Mouse (Mus musculus): ENCODE data around the gene Il1rapl2. TPM values are rescaled to one million over a fixed set of nuclear protein-coding genes. Genes with fewer than 3 reads are reported as not detected.

Gene Il1rapl2
- total RNA-seq (2017) = 1.4 and 1.7 TPM in 2 replicates

GRCm38 (mm10) chrX:137570321-137571195 lies at the start of gene Il1rapl2:
Gene Il1rapl2, plus strand, starts transcription at chrX:137570608.
- ATAC-seq (replicated peaks in 1 of 2; ENCODE audit: insufficient read depth in 1 of 2, low FRiP score in 2 of 2, low TSS enrichment in 1 of 2, low read depth in 1 of 2, poor library complexity in 2 of 2, severe bottlenecking in 2 of 2) = peak; percentile 52 to 66; a peak in 3 of 4 replicates

GRCm38 (mm10) chrX:137548348-137548747 lies 22.1 kb upstream of the Il1rapl2 start:
- no peak for ATAC-seq (replicated peaks in 1 of 2; ENCODE audit: insufficient read depth in 1 of 2, low FRiP score in 2 of 2, low TSS enrichment in 1 of 2, low read depth in 1 of 2, poor library complexity in 2 of 2, severe bottlenecking in 2 of 2)

- ATAC-seq (replicated peaks in 1 of 2; ENCODE audit: insufficient read depth in 1 of 2, low FRiP score in 2 of 2, low TSS enrichment in 1 of 2, low read depth in 1 of 2, poor library complexity in 2 of 2, severe bottlenecking in 2 of 2) = peak; percentile 20 to 26; a peak in 2 of 4 replicates
Observed at GRCm38 (mm10) chrX:137569472-137570188, 778 bp upstream of the Il1rapl2 start.

- ATAC-seq (replicated peaks in 1 of 2; ENCODE audit: insufficient read depth in 1 of 2, low FRiP score in 2 of 2, low TSS enrichment in 1 of 2, low read depth in 1 of 2, poor library complexity in 2 of 2, severe bottlenecking in 2 of 2) = peak; percentile 86 to 98
Observed at GRCm38 (mm10) chrX:137582656-137583055, 12.2 kb downstream of the Il1rapl2 start.

GRCm38 (mm10) chrX:137620697-137621096 lies 50.3 kb downstream of the Il1rapl2 start:
- ATAC-seq (replicated peaks in 1 of 2; ENCODE audit: insufficient read depth in 1 of 2, low FRiP score in 2 of 2, low TSS enrichment in 1 of 2, low read depth in 1 of 2, poor library complexity in 2 of 2, severe bottlenecking in 2 of 2) = peak; percentile 71 to 92

GRCm38 (mm10) chrX:137667011-137667410 lies 96.6 kb downstream of the Il1rapl2 start:
- ATAC-seq (replicated peaks in 1 of 2; ENCODE audit: insufficient read depth in 1 of 2, low FRiP score in 2 of 2, low TSS enrichment in 1 of 2, low read depth in 1 of 2, poor library complexity in 2 of 2, severe bottlenecking in 2 of 2) = no peak

GRCm38 (mm10) chrX:137687974-137688373 lies 117.6 kb downstream of the Il1rapl2 start:
- ATAC-seq (replicated peaks in 1 of 2; ENCODE audit: insufficient read depth in 1 of 2, low FRiP score in 2 of 2, low TSS enrichment in 1 of 2, low read depth in 1 of 2, poor library complexity in 2 of 2, severe bottlenecking in 2 of 2) = peak; percentile 95 to 99

GRCm38 (mm10) chrX:137700006-137700405 lies 129.6 kb downstream of the Il1rapl2 start:
- no peak for ATAC-seq (replicated peaks in 1 of 2; ENCODE audit: insufficient read depth in 1 of 2, low FRiP score in 2 of 2, low TSS enrichment in 1 of 2, low read depth in 1 of 2, poor library complexity in 2 of 2, severe bottlenecking in 2 of 2)

- ATAC-seq (replicated peaks in 1 of 2; ENCODE audit: insufficient read depth in 1 of 2, low FRiP score in 2 of 2, low TSS enrichment in 1 of 2, low read depth in 1 of 2, poor library complexity in 2 of 2, severe bottlenecking in 2 of 2) = no peak
Observed at GRCm38 (mm10) chrX:137755537-137755936, 185.1 kb downstream of the Il1rapl2 start.

GRCm38 (mm10) chrX:137805484-137806200 lies 235.2 kb downstream of the Il1rapl2 start:
- no peak for ATAC-seq (replicated peaks in 1 of 2; ENCODE audit: insufficient read depth in 1 of 2, low FRiP score in 2 of 2, low TSS enrichment in 1 of 2, low read depth in 1 of 2, poor library complexity in 2 of 2, severe bottlenecking in 2 of 2)

- ATAC-seq (replicated peaks in 1 of 2; ENCODE audit: insufficient read depth in 1 of 2, low FRiP score in 2 of 2, low TSS enrichment in 1 of 2, low read depth in 1 of 2, poor library complexity in 2 of 2, severe bottlenecking in 2 of 2) = no peak
Observed at GRCm38 (mm10) chrX:137806231-137807114, 236.1 kb downstream of the Il1rapl2 start.

- no peak for ATAC-seq (replicated peaks in 1 of 2; ENCODE audit: insufficient read depth in 1 of 2, low FRiP score in 2 of 2, low TSS enrichment in 1 of 2, low read depth in 1 of 2, poor library complexity in 2 of 2, severe bottlenecking in 2 of 2)
Observed at GRCm38 (mm10) chrX:137809526-137809925, 239.1 kb downstream of the Il1rapl2 start.

GRCm38 (mm10) chrX:137812151-137812550 lies 241.7 kb downstream of the Il1rapl2 start:
- no peak for ATAC-seq (replicated peaks in 1 of 2; ENCODE audit: insufficient read depth in 1 of 2, low FRiP score in 2 of 2, low TSS enrichment in 1 of 2, low read depth in 1 of 2, poor library complexity in 2 of 2, severe bottlenecking in 2 of 2)

GRCm38 (mm10) chrX:137848936-137849335 lies 278.5 kb downstream of the Il1rapl2 start:
- no peak for ATAC-seq (replicated peaks in 1 of 2; ENCODE audit: insufficient read depth in 1 of 2, low FRiP score in 2 of 2, low TSS enrichment in 1 of 2, low read depth in 1 of 2, poor library complexity in 2 of 2, severe bottlenecking in 2 of 2)

- no peak for ATAC-seq (replicated peaks in 1 of 2; ENCODE audit: insufficient read depth in 1 of 2, low FRiP score in 2 of 2, low TSS enrichment in 1 of 2, low read depth in 1 of 2, poor library complexity in 2 of 2, severe bottlenecking in 2 of 2)
Observed at GRCm38 (mm10) chrX:137923490-137923889, 353.1 kb downstream of the Il1rapl2 start.

GRCm38 (mm10) chrX:137926835-137927234 lies 356.4 kb downstream of the Il1rapl2 start:
- ATAC-seq (replicated peaks in 1 of 2; ENCODE audit: insufficient read depth in 1 of 2, low FRiP score in 2 of 2, low TSS enrichment in 1 of 2, low read depth in 1 of 2, poor library complexity in 2 of 2, severe bottlenecking in 2 of 2) = no peak

GRCm38 (mm10) chrX:137947741-137948140 lies 377.3 kb downstream of the Il1rapl2 start:
- ATAC-seq (replicated peaks in 1 of 2; ENCODE audit: insufficient read depth in 1 of 2, low FRiP score in 2 of 2, low TSS enrichment in 1 of 2, low read depth in 1 of 2, poor library complexity in 2 of 2, severe bottlenecking in 2 of 2) = no peak

Data from hematopoietic stem cell, adult 5-6 weeks (primary cell).